Mouse (Mus musculus) midbrain, embryonic 15.5 days (tissue): ENCODE data around the gene Upk3a. TPM values are rescaled to one million over a fixed set of nuclear protein-coding genes. Genes with fewer than 3 reads are reported as not detected.

ENCODE experiments used
- ATAC-seq: fragments of 200-750 bp; cut with Nextera tagmentation; replicated peaks from 2 replicates; pipeline ENCODE4 v1.8.0; 2017; ENCODE audit warnings: moderate TSS enrichment
- H3K27ac ChIP-seq: fragments of 300-500 bp; sonication (generic); 2 replicates; pipeline ENCODE4 v1.5.1; 2015; ENCODE audit warnings: mild to moderate bottlenecking, inconsistent platforms
- H3K27me3 ChIP-seq: fragments of 300-500 bp; sonication (generic); replicated peaks from 2 replicates; pipeline ENCODE4 v1.6.1; 2015; ENCODE audit warnings: inconsistent platforms
- H3K36me3 ChIP-seq: fragments of 300-500 bp; sonication (generic); replicated peaks from 2 replicates; pipeline ENCODE4 v1.6.1; 2015; ENCODE audit warnings: inconsistent platforms
- H3K4me1 ChIP-seq: fragments of 300-500 bp; sonication (generic); 2 replicates; pipeline ENCODE4 v1.6.1; 2015; ENCODE audit warnings: inconsistent platforms
- H3K4me2 ChIP-seq: fragments of 300-500 bp; sonication (generic); 2 replicates; pipeline ENCODE4 v1.6.1; 2015; ENCODE audit warnings: inconsistent platforms, mild to moderate bottlenecking, moderate library complexity
- H3K4me3 ChIP-seq: fragments of 300-500 bp; sonication (generic); 2 replicates; pipeline ENCODE4 v1.5.1; 2015; ENCODE audit warnings: mild to moderate bottlenecking, inconsistent platforms
- H3K9ac ChIP-seq: fragments of 300-500 bp; sonication (generic); 2 replicates; pipeline ENCODE4 v1.6.1; 2015; ENCODE audit warnings: mild to moderate bottlenecking, inconsistent platforms
- H3K9me3 ChIP-seq: fragments of 300-500 bp; sonication (generic); 2 replicates; pipeline ENCODE4 v1.6.1; 2016; ENCODE audit warnings: inconsistent platforms
- WGBS: fragments of 180-500 bp; shearing (Covaris S2); methylation state at CpG from one replicate; pipeline ENCODE4 v1.1.7; 2015; ENCODE audit warnings: mixed read lengths; 5-methylcytosine and 5-hydroxymethylcytosine counted together
- polyA plus RNA-seq: library from polyadenylated mRNA; unstranded; fragments of >200 nt; fragmentation: Nextera tagmentation; extraction: Ambion mirVana; gene quantifications from 2 replicates; pipeline ENCODE4 v1.2.1, GENCODE M21; 2015

Gene Upk3a
- 0.83 and 1.2 TPM in 2 replicates for polyA plus RNA-seq

DNA sequence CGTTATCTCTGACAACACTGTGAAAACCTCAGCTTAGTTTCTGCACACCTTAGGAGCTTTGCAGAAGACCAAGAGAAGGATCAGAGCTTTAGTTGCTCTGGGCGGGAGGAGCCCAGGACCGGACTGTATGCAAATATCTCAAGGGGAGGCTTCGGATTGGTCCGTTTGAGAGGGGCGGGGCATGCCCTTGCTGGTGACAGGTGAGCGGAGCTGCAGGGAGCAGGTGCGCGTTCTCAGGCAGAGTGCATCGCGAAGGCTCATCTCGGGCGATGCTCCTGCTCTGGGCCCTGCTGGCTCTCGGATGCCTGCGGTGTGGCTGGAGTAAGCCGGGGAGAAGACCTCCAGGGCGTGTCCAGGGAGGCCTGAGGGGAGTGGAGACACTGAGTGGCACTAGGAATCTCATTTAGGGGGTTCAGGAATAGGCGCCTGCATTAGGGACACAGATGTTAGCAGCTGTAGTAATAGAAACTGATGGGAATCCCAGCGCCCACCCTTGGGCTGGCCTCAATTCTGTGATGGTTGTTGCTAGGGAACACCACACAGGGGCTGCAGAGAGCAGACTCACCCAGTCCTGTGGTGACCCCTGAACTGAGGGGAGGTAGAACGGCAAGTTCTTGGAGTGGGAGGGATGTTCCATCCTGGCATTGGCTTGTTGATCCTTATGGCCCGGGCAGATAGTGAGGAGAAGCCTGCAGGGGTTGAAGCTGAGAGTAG is at the start of gene Upk3a:
Gene Upk3a, plus strand, starts transcription at position 191 of the 714 bp plus-strand sequence.
- peaks cover 3% of the 10 kb centered on the region; the same call in 1 of the 2 replicates for H3K27me3 ChIP-seq
- H3K36me3 ChIP-seq = no peaks in the 10 kb centered on the region
- WGBS = 8% methylated on average over 21 of the region's 21 CpGs
- H3K9me3 ChIP-seq = no peaks in the 10 kb centered on the region
- peak within 1 kb of the TSS; percentile 44 for H3K4me2 ChIP-seq
- 0 out of 2 replicates have a peak, but pooled peaks have one; percentile 11 for ATAC-seq
- peak within 1 kb of the TSS; percentile 20 for H3K4me3 ChIP-seq
- H3K4me1 ChIP-seq = peaks cover 10% of the 10 kb centered on the region
- no peak within 1 kb of the TSS for H3K9ac ChIP-seq
- no peak within 1 kb of the TSS for H3K27ac ChIP-seq

DNA sequence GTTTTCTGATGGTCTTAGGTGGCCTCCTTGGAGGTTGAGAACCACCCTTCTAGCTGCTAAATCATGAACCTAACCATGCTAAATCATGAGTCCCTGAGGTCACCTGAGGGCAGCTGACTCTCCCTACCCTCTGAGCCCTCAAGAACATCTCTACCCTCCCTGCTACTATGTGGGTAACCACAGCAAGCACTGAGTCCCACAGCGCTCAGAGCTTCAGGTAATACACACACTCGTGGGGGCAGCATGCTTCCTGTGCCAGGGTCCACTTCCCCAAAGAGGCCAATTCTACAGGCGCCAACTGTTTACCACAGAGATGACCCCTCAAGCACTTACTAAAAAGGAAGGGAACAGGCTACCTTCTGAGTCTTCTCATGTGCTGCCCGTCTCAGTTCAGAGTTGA is 48.4 kb upstream of the Upk3a start:
- H3K36me3 ChIP-seq = no peaks in the 10 kb centered on the region
- WGBS = 92% methylated on average over 4 of the region's 4 CpGs
- no peak overlapping the region for H3K4me2 ChIP-seq
- no peak overlapping the region for H3K27ac ChIP-seq
- H3K9me3 ChIP-seq = no peaks in the 10 kb centered on the region
- H3K4me1 ChIP-seq = peaks cover 10% of the 10 kb centered on the region
- no peak for ATAC-seq
- no peak overlapping the region for H3K9ac ChIP-seq
- H3K27me3 ChIP-seq = no peaks in the 10 kb centered on the region
- H3K4me3 ChIP-seq = no peak overlapping the region

DNA sequence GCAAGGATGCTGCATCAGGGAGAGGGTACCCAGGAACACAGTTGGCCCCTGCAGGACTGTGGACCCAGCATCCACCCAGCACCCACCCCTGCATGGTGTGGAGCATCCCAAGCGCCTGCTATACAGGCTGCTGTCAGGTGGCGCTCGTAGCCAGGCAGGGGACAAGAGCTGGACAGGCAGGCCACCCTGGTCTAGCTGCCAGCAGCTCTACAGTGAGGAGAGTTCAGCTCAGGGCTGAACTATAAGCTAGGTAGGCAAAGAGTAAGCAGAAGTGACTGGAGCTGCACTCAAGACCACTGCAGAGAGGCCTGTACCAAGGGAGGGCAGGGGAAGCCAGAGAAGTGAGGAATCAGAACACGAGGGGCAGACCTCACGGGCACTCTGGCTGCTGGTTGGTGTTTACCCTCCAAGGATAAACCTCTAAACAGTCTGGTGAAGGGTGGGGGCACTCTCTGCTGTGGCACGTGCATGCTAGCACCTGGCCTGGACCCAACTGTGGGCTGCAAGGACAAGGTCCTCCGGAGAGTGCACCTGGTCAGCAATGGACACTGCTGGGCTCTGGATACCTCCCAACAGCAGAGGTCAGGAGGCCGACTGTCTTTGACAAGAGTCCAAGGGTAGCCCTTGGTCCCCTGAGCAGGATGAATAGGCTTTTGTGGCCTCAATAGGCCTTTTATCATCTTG is 43.9 kb upstream of the Upk3a start:
- Histone ChIP-seq H3K4me3 (no peak overlapping the region), H3K27ac (0 out of 2 replicates have a peak overlapping the region, but pooled peaks have one; percentile 25), H3K9me3 (no peaks in the 10 kb centered on the region), H3K36me3 (no peaks in the 10 kb centered on the region), H3K4me1 (peaks cover 31% of the 10 kb centered on the region), H3K27me3 (no peaks in the 10 kb centered on the region), H3K9ac (no peak overlapping the region), H3K4me2 (no peak overlapping the region)
- 41% methylated on average over 8 of the region's 8 CpGs for WGBS
- ATAC-seq = peak; percentile 48; the same call in 1 of the 2 replicates

DNA sequence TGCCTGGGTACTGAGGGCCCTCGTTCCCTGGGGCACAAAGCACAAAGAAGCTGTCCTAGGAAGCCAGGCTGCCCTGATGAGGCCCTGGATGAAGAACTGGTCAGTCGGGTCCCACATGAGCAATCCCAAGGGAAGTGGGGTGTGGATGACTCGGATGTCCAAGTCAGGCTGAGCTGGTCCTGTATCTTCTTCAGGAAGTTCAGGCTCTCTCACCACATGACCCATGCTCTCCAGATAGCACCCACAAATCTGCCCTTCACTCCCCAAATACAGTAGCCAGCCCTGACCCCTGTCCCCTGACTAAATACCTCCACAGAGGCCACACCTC is 43.4 kb upstream of the Upk3a start:
- no peaks in the 10 kb centered on the region for H3K36me3 ChIP-seq
- no peaks in the 10 kb centered on the region for H3K27me3 ChIP-seq
- 12% methylated on average over 3 of the region's 3 CpGs for WGBS
- no peak overlapping the region for H3K4me2 ChIP-seq
- no peak overlapping the region for H3K4me3 ChIP-seq
- 0 out of 2 replicates have a peak, but pooled peaks have one; percentile 11 for ATAC-seq
- no peaks in the 10 kb centered on the region for H3K9me3 ChIP-seq
- no peak overlapping the region for H3K9ac ChIP-seq
- peaks cover 31% of the 10 kb centered on the region for H3K4me1 ChIP-seq
- H3K27ac ChIP-seq = 0 out of 2 replicates have a peak overlapping the region, but pooled peaks have one; percentile 25

DNA sequence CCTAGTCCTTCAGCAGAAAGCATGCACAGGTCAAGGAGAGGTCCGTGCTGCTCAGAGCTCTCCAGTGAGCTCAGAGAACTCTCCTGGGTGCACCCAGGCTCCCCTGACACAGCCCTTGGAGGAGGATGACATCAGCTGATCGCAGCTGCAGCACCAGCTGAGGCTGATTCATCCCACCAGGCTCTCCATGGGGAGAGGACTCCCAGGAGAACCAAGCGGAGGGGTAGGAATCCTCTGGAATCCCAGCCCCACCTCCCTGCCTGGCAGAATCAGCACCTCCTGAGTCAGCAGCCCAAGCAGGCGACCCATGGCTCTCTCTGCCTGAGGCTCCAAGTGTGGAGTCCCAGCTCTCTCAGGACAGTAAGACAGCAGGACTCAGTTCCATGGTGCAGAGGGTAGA is 41.2 kb upstream of the Upk3a start:
- no peak for ATAC-seq
- no peaks in the 10 kb centered on the region for H3K9me3 ChIP-seq
- H3K4me3 ChIP-seq = no peak overlapping the region
- WGBS = 43% methylated on average over 4 of the region's 4 CpGs
- H3K4me2 ChIP-seq = no peak overlapping the region
- H3K9ac ChIP-seq = no peak overlapping the region
- no peaks in the 10 kb centered on the region for H3K27me3 ChIP-seq
- no peaks in the 10 kb centered on the region for H3K36me3 ChIP-seq
- no peak overlapping the region for H3K27ac ChIP-seq
- H3K4me1 ChIP-seq = peaks cover 31% of the 10 kb centered on the region

DNA sequence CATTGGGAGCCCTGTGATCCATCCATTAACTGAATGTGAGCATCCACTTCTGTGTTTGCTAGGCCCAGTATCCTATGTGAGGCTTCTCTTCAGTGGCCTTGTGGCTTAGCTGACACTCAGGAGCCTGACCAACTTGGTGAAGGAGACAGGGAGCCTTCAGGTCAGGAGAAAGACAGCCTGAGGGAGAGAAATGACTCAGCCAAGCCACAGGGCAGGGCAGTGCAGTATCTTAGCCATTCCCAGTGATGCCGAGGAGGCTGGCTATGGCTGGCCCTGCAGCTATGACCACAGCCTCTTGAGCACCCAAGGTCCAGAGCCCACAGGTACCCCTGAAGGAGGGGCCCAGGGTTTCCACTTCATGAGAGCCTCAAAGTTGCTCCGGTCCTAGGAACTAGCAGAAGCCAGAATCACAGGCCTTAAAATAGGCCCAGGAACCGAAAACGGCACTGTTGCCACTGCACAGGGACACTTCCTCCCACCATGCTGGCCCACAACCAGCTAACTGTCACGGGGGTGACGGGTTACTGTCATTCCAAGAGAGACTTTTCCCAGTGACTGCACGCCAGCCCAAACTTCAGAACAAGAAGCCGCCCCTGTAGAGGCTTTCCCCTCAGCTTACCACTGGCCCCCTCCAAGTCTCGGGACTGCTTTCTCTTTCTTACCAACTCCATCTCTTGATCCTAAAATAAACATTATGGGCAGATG is 35.2 kb upstream of the Upk3a start:
- H3K27me3 ChIP-seq = no peaks in the 10 kb centered on the region
- no peak overlapping the region for H3K27ac ChIP-seq
- no peak overlapping the region for H3K4me3 ChIP-seq
- H3K4me1 ChIP-seq = peaks cover 27% of the 10 kb centered on the region
- H3K9ac ChIP-seq = no peak overlapping the region
- no peak for ATAC-seq
- no peaks in the 10 kb centered on the region for H3K9me3 ChIP-seq
- H3K36me3 ChIP-seq = no peaks in the 10 kb centered on the region
- H3K4me2 ChIP-seq = no peak overlapping the region
- 83% methylated on average over 9 of the region's 9 CpGs for WGBS

DNA sequence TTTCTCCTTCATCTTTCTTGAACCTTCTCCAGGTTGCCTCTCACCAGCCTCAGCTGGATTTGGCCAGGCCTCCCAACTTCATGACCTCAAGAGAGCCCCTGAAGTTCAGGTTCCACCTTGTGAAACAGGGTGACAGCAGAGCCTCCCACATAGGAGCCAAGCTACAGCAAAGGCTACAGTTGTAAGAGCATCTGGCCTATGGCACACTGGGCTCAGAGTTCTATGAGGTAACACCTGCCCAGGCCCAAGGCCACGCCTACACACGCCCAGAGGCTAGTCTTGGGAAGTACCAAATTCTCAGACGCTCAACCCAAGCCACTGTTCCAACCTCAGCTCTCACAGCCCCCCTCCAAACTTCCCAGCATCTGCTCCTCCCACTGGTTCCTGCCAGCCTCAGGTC is 34.1 kb upstream of the Upk3a start:
- Histone ChIP-seq H3K4me3 (no peak overlapping the region), H3K9ac (no peak overlapping the region), H3K4me2 (no peak overlapping the region), H3K4me1 (peaks cover 26% of the 10 kb centered on the region), H3K27me3 (no peaks in the 10 kb centered on the region), H3K36me3 (no peaks in the 10 kb centered on the region), H3K27ac (no peak overlapping the region), H3K9me3 (no peaks in the 10 kb centered on the region)
- 78% methylated on average over 3 of the region's 3 CpGs for WGBS
- ATAC-seq = no peak

DNA sequence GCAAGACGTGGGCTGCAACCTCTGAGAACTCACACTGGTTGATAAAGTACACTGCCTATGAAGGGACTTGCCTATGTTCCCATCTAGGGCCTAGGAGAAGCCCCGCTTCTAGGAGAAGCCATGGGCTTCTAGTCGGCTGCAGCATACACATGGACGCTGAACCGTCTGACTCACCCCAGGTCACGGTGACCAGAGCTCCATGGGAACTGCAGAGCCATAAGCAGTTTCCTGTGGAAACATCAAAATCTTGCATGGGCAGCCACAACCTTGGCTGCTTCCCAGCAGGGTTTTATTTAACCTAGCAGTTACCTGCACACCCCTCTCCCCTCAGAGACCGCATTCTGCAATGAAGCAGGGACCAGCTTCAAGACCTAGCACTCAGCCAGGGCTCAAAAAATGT is 33.2 kb upstream of the Upk3a start:
- Histone ChIP-seq H3K4me3 (no peak overlapping the region), H3K27ac (no peak overlapping the region), H3K9ac (no peak overlapping the region), H3K36me3 (no peaks in the 10 kb centered on the region), H3K4me2 (no peak overlapping the region), H3K4me1 (peaks cover 26% of the 10 kb centered on the region), H3K27me3 (no peaks in the 10 kb centered on the region), H3K9me3 (no peaks in the 10 kb centered on the region)
- ATAC-seq = no peak
- WGBS = 90% methylated on average over 7 of the region's 7 CpGs

DNA sequence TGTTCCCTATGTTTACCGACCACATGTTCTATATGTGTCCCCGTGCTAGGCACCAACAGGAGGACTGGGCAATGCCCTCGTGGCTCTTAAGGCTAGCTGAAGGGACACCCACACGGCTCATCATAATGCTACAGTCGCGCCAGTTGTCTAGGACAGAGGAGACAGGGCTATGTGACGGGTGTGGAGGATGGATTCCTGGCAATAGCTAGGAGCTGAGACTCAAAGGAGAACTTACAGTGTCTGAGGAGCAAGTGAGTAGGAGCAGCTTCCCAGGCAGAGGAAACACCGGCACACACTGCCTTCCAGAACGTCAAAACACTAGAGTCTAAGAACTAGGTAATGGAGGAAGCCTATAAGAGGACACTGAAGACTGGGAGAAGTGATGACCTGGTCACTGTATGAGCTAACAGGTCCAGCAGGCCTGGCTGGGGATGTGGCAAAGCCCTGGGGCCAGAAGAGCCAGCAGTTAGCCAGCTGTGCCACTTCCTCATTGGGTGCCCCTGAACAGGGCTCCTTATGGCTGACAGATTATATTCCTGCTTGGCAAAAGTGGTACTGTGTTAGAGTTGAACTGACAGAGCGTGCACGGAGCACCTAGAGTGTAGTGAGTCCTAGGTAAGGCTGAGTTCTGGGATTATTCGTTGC is 31.3 kb upstream of the Upk3a start:
- Histone ChIP-seq H3K4me2 (peak overlapping the region; percentile 63), H3K27ac (no peak overlapping the region), H3K9ac (0 out of 2 replicates have a peak overlapping the region, but pooled peaks have one; percentile 6), H3K9me3 (no peaks in the 10 kb centered on the region), H3K36me3 (no peaks in the 10 kb centered on the region), H3K27me3 (no peaks in the 10 kb centered on the region), H3K4me1 (peaks cover 37% of the 10 kb centered on the region), H3K4me3 (peak overlapping the region; percentile 91)
- ATAC-seq = no peak
- 88% methylated on average over 12 of the region's 12 CpGs for WGBS

DNA sequence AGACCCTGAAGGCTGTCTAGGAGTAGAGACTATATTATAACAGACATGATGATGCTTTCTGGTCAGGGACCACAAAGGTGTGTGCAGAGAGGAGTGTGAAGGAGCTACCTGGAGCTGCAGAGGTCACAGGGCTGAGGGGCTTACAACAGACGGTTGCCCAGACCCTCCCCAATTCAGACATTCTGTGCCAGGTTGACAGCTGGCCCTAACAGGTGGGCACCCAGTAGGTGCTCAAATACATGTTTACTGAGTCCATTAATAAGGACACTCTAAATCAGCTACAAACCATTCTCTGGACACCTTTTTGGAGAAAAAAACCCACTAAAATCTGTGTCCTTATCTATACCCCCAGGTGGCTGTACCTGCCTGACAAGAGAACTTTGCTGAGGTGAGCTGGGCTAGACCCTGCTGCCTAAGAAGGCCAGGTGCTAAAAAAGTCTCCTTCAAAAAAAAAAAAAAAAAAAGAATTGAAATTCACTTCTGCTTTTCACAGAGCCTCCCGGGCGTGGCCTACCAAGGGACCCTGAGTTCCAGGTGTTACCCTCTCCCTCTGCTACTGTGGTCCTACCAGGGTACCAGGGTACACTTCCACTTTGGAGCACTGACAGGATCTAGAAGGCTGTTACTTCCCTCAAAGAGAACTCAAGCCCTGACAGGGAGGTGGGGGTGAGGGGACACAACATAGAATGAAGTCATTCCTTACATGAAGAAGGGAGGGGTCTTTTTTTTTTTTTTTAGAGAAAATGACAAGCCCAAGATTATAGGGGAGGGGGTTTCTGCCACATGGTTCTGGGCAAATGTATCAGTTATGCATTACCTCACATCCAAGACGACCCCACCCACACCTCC is 30.5 kb upstream of the Upk3a start:
- WGBS = 66% methylated on average over 4 of the region's 4 CpGs
- ATAC-seq = no peak

DNA sequence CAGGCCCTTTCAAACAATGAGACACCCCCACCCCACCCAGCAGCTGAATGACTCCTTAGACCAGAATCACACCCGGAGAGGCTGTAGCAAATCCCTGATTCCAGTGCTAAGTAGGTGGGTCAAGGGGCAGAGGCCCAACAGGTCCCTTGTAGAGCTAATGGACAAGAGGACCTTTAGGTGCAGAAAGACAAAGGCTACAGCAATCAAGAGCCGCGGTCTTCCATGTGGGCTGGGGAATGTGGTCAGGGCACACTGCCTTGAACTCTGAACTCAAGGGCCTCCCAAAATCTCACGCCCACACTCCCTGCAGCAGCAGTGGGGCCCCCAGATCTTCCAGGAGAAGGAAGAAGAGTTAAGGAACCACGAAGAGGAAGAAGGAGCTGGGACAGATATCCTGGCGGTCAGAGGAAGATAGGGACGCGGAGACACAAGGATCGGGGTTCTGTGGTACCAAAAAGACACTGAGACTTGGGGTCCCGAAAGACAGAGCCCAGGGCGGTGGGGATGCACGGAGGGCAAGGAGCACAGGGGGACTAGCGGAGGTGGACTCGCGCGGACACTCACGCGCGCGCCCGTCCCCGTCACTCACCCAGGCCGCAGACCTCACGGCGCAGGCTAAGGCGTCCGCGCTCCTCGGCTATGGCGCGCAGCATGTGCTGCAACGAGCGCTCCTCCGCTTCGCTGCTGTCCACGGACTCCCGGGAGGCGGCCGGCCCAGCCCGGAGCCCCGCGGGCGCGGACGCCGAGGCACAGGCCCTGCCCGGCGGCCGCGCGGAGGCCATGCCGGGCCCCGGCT is 29.7 kb upstream of the Upk3a start:
- 0% methylated on average over 43 of the region's 53 CpGs for WGBS
- Histone ChIP-seq H3K4me3 (peak overlapping the region; percentile 91), H3K4me2 (peak overlapping the region; percentile 63), H3K9me3 (no peaks in the 10 kb centered on the region), H3K27me3 (no peaks in the 10 kb centered on the region), H3K9ac (peak overlapping the region; percentile 93), H3K36me3 (no peaks in the 10 kb centered on the region), H3K27ac (peak overlapping the region; percentile 81), H3K4me1 (peaks cover 37% of the 10 kb centered on the region)
- peak; percentile 69 for ATAC-seq

More for the DNA sequence above, 30.5 kb upstream of the Upk3a start:
- Histone ChIP-seq H3K4me1 (peaks cover 37% of the 10 kb centered on the region), H3K9me3 (no peaks in the 10 kb centered on the region), H3K4me3 (peak overlapping the region; percentile 91), H3K9ac (peak overlapping the region; percentile 93), H3K27me3 (no peaks in the 10 kb centered on the region), H3K36me3 (no peaks in the 10 kb centered on the region), H3K4me2 (peak overlapping the region; percentile 63), H3K27ac (no peak overlapping the region)
